Mouse (Mus musculus): ENCODE data around the gene Hddc2.
"Not testable (repeated sequence)": the region's sequence is repeated elsewhere in the genome, so short reads cannot be mapped to it uniquely, and the experiment has no call there.

Gene Hddc2

DNA sequence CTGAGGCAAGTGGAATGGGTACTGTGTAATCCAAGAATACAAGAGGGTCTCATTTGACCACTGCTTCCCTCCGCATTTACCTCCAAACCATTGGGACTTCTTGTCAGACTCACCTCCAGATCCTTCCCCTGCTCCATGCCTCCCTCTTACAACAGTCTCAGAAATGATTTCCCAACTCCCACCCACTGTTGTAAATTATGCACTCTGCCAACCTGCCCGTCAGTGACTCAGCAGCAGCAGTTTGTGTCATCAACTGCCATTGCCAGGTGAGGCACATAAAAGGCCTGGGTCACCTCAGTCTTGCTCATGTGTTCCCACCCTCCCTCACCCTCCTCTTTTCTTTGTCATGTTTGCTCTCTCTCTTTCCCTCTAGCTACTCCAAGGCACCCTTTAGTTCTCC is 41.0 kb downstream of the Hddc2 start:
- DNase-seq (ENCODE audit: low read depth, low spot score): no peak

DNA sequence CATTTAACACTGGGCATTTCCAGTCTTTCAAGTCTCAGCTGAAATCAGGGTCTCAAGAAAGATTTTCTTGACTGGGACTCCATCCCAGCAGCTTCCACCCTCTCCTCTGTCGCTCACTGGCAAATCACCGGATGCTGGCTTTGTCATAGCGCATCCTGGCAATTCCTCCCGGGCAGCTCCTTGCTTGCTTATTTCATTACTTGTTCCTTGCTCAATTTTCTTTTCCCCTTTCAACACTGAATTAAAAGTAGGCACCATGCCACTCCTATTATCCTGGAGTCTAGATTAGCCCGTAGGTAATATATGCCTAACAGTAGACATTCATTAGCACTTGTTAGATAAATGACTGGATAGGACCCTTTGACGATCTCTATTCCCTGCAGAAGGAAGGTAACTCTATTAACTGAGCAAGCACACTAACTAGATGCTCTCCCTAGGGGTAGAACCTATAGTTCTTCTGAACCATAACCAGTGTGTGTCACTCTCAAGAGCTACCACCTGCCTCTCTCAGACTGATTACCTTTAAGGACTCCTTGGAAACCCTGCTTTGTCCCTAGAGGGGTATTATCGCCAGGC is 41.8 kb downstream of the Hddc2 start:
- no peak for DNase-seq (ENCODE audit: low read depth, low spot score)

DNA sequence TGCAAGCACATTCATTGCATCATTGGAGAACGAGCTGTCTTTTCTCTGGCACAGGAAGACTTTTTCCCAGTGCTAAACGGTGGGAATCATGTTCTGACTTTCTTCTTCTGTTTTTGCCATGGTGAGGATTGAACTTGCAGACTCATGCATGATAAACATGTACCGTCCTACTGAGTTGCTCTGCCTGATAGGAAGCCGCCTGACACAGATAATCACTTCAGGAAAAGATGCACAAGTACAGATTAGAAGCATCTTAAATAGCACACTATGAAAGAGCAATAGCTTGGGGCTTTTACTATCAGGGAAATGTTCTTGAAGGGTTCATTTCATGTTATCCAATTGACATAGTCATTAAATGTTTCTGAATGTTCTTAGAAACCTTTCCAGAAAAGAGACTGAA is 46.6 kb downstream of the Hddc2 start:
- DNase-seq (ENCODE audit: low read depth, low spot score): no peak

DNA sequence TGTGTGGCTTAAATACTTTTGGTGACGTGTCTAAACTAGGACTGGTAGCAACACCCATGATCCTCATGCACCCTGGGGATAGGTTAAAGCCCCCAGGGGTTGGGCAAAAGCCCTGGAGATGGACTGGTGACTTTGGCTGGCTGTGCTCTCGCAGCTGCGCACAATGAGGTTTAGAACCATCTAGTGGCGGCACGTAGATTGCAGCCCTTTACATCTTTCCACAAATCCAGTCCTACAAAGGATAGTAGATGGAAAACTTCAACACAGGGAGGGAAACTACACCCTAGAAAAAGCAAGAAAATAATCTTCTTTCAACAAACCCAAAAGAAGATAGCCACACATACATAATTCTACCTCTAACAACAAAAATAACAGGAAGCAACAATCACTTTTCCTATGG is 57.0 kb downstream of the Hddc2 start:
- DNase-seq (ENCODE audit: low read depth, low spot score): not testable (repeated sequence)

Measured in brain, embryonic 18.5 days (tissue).